Mouse (Mus musculus): ENCODE results near the gene Rnf225. TPM values are rescaled to one million over a fixed set of nuclear protein-coding genes. Genes with fewer than 3 reads are reported as not detected.
"Not testable (repeated sequence)": the region's sequence is repeated elsewhere in the genome, so short reads cannot be mapped to it uniquely, and the experiment has no call there.

Rnf225 gene
- polyA plus RNA-seq, 1 experiment, result 2.1 TPM

DNA sequence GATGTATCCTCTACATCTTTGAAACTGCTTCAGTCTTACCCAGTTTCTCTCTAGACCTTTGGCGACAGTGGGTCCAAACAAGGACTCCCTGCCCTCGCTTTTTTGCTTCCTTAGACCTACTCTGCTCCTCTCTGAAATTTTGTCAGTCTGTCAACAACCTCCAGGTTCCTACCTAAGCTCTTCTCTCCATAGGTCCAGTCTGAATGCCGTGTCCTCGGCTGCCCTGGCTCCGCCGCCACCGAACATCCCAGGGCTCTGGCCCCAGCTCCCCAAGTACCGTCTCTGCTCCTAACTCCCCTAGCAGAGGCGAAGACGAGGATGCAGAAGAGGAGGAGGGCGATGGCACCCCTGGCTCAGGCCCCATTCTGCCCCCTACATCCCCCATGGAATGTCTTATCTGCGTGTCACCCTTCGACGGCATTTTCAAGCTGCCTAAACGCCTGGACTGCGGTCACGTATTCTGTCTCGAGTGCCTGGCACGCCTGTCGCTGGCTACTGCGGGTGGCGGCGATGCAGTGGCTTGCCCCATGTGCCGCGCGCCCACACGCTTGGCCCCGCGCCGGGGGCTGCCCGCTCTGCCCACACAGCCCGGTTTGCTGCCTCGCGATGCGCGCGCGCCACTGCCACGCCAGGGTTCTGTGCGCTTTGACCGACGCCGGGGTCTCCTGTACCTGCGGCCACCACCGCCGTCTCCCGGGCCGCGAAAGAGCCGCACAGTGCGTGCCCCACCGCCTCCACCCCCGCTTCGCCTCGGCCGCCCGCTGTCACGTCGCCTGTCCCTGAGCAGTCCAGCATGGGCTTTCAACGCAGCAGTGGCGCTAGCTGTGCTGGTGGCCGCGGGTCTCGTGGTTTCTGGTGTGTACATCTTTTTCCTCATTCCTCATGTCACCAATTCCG is 725 bp downstream of the Rnf225 start:
- DNase-seq (ENCODE audit: low spot score), result peak; percentile 35

DNA sequence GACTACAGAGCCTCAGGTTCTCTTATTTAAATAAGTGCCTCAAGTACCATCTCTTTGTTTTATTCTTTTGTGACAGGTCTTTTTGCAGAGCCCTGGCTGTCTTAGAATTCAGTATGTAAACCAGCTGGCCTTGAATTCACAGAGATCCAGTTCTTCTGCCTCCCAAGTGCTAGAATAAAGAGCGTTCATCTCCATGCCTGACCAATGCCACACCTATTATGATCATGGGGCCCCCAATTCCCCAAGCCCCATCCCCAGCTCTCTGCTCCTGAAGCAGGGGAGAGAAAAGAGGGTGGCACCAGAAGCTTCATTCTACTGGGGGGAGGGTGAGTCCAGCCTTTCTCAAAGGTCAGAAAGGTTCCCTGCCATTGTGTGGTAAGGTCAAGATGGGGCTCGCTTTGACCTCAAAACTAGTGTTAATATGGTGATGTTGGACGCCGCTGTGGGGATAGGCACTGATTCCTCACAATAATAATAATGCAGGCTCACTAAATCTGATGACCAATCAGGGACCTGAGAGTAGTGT is 6.5 kb downstream of the Rnf225 start:
- DNase-seq (ENCODE audit: low spot score), result no peak

DNA sequence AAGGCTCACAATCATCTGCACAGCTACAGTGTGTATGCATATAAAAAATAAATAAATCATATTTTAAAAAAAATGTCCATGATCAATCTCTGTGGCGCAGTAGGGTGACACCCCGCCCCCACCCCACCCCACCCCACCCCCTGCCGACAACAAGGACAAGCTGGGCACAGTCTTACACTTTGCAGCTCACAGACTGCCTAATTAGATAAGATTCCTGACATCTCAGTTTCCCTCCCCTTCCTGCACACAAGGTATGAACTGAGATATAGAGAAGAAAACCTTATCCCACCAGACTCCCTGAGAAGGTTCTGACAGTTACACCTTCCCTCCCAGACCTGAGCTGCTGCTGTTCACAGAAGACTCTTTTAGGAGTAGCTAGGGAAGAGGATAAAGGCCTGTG is 7.6 kb downstream of the Rnf225 start:
- no peak for DNase-seq (ENCODE audit: low spot score)

DNA sequence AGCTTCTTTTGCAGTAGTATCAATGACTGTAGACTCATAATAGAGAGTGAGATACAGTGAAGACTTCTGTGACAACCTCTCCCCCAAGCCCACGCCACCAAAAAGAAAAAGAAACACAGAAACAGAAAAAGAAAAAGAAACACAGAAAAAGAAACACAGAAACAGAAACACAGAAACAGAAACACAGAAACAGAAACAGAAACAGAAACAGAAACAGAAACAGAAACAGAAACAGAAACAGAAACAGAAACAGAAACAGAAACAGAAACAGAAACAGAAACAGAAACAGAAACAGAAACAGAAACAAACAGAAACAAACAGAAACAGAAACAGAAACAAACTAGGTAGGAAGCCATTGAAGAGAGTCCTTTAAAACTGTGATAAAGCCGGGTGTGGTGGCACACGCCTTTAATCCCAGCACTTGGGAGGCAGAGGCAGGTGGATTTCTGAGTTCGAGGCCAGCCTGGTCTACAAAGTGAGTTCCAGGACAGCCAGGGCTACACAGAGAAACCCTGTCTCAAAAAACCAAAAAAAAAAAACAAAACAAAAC is 10.1 kb downstream of the Rnf225 start:
- DNase-seq (ENCODE audit: low spot score), result not testable (repeated sequence)

DNA sequence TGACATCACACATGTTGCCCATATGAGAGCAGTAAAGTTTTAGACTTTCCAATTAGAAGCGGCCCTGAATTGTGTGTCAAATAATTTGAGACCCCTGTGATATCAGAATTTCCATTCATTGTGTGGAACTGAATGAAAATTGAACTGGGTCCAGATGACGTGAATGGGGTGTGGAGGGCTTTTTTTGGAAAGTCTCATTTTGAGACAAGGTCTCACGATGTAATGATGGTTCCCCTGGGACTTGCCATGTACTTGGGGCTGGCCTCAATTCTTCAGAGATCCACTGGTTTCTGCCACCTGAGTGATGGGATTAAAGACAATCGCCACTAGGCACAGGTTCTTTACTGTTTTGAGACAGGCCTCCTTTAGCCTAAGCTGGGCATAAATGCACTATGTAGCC is 13.4 kb downstream of the Rnf225 start:
- DNase-seq (ENCODE audit: low spot score), result no peak

DNA sequence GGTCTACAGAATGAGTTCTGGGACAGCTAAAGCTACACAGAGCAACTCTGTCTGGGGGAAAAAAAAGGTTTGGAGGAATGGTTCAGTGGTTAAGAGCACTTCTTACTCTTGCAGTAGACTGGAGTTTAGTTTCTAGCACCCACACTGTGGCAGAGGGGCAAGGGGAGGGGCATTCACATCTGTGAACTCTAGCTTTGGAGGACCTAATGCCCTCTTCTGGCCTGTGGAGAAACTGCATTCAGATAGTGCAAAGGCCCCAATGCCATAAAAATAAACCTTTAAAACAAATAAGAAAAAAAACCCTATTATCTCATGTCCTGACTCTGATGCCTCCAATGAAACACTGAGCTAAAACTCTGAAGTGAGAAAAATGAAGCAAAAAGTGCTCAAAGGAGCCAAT is 16.3 kb downstream of the Rnf225 start:
- DNase-seq (ENCODE audit: low spot score), result no peak

DNA sequence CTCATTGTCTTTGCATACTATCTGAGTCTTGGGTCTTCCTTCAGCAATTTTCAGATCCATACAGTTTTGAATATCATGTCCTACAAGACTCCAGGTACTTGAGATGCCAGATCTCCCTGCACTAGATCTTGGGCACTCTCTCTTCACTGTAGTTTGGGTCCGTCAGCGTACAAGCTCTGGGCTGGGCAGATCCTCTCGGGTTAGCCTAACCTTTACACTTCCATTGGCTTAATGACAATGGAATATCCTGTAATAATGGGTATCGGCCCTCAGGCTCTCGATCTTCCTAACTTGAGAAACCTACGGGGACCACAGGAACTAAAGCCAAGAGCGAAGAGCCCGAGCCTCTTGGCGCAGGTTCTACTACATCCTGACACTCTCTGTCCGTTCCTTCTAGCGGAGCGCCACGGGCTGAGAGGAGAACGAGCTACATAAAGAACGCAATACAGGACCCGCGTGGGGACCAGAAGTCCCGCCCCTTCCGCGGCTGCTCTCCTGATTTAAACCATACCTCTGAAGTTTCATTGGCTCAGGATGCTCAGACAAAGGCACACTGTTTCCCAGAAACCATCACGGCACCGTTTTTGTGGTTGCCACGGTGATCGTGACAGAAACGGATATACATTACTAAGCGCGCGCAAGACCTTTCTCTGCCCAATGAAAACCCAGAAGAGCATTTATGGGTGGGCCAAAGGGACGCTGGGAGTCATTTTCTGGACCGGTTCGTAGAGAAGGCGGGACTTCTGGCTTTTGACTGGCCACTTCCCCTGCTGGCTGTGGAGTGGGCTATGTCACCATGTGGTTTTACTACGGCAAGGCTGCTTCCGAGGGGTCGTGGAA is 22.0 kb downstream of the Rnf225 start:
- peak; percentile 52 for DNase-seq (ENCODE audit: low spot score)

DNA sequence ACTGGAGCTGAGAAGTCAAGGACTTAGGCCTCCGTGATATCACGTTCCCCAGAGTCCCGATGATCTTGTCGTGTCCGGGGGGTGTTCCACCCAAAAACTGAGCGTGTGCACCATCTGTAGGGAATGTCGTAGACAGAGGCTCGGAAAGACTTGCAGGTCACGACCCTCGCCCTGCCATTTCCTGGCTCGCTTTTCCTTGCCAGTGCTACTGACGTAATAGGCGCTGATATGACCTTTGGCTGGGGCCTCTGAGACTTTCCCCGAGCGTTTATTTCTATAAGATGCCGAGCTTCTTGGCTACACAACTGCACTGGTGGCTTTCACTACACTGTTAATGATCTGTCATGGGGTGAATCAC is 22.6 kb downstream of the Rnf225 start:
- DNase-seq (ENCODE audit: low spot score), result no peak

DNA sequence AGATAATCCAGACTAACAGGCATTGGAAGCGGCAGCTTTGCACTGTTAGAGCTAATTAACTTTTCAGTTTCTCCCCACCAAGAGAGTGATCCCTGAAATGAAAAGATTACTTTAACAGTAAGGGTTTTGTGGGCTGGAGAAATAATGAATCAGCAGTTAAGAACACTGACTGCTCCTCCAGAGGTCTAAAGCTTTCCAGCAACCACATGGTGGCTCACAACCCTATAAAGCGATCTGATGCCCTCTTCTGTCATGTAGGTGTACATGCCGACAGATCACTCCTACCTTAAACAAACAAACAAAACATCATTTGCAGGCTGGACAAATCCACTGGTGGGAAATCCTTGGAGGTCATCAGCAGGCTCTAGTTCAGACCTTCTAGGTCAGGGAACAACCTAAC is 27.7 kb downstream of the Rnf225 start:
- no peak for DNase-seq (ENCODE audit: low spot score)

DNA sequence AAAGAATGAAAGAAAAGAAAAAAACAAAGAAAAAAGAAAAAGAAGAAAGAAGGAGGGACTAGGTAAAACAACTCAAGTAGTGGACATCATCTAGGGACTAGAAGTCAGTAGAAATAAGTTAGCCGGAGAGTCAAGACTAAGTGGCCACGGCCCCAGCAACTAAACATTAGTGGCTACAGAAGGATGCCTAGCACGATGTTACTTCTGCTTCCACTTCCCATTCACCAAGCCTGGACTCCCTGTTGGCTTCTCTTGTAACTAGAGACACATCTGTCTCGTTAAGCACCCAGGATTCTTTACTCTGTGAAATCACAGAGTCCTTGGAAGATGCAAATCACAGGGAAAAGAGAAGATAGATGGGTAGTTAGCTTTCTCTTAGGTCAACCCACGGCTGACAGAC is 30.3 kb downstream of the Rnf225 start:
- no peak for DNase-seq (ENCODE audit: low spot score)

DNA sequence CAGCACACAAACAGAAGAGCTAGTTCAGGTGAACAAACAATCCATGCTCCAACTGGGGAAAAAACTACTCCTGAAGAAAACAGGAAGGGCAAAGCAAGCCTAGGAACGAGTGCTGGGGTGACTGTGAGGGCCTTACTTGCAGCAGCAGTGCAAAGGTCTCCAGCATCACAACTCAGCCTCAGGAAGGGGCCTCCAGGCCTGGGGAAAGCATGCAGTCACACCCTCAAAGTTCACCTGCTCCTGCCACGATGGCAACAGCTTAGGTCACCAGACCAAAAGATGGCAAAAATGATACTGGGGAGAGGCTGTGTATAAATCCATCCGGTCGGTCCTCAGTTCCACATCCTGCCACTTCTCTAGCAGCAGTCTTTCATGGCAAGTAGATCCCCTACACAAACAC is 31.7 kb downstream of the Rnf225 start:
- no peak for DNase-seq (ENCODE audit: low spot score)

DNA sequence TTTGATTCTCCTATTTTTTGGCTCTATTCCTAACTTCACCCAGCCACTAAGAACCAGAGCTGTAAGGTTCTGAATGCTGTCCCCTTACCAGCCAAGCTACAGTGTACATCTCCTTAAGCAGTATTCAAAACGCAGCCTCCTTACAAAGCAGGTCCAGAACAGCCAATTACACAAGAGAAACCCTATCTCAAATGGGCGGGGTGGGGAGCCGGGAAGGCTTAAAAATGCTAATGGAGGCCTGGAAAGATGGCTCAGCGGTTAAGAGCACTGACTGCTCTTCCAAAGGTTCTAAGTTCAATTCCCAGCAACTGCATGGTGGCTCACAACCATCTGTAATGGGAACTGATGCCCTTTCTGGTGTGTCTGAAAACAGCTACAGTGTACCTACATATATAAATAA is 32.5 kb downstream of the Rnf225 start:
- no peak for DNase-seq (ENCODE audit: low spot score)

DNA sequence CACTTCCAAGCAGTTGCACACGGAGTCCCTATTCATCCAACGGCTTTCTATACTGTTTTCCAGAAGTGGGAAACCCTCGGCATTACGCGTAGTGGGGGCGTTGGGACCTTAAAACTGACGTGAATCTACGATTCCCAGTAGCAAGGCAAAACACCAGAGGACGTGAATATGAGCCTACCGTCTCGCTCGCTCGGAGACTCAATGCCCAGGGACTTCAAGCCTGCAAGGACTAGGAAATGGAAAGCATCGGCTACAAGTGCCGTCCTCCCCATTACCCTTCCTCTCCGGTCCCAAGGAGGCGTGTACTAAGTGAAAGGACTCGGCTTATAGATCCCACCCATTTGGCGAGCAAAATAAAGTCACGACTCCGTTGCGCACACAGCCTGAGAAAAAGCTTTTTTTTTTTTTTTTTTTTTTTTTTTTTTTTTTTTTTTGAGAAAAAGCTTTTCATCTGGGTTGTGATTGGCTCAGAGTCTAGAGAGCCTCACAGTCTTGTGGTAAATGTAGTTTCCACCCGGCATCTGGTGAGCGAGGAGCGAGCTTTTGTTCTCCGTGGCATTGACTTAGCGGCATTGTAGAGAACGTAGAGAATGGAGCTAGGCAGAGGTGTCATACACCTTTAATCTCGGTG is 34.4 kb downstream of the Rnf225 start:
- no peak for DNase-seq (ENCODE audit: low spot score)

DNA sequence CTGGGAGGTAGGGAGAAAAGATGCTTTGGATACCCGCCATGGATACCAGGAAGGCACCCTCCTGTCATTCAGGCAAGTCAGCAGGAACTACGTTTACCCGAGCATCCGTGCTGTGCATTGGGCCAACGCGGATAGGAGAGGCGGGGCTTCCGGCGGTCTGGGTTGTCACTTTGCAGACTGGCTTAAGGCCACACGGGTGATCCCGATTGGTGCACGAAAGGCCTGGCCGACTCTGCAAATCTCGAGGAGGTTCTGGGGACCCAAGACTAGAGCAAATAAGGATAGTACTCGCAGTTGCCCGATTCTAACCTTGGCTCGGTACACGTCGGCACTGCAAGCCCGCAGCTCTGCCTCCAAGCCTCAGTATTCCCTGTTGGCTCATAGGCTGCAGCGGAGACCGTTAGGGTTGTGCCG is 38.5 kb downstream of the Rnf225 start, which contains the start of gene Zfp324:
Gene Zfp324, plus strand, starts transcription at position 161 of the 414 bp plus-strand sequence.
- peak; percentile 75 for DNase-seq (ENCODE audit: low spot score)

DNA sequence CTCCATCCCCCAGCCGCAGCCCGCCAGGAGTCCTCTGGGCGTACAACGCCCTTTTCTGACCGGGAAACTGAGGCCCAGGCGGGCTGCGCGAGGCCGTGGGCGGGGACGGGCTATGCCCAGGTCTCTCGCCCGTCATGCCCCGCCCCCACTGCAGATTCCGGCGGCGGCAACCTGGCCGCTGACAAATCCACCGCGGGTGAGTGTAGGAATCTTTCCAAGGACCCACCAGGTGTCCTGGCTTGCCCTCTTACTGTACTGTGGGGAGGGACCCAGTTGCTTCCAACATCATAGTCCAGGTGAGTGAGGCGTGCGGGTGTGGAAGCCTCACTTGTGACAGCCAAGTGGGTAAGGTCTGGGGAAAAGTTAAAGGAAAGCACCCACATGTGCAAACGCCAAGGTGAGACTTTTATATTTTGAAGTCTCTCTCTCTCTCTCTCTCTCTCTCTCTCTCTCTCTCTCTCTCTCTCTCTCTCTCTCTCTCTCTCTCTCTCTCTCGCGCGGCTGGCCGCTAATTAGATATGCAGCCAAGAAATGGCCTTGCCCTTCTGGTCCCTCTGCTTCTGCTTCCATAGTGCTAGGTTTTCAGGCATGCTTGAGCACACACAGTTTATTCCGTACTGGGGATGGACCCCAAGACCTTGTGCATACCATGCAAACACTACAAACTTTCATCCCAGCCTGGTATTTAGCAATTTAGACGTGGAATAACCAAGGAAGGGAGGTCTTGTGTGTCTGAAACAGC is 39.1 kb downstream of the Rnf225 start:
- peak; percentile 58 for DNase-seq (ENCODE audit: low spot score)

DNA sequence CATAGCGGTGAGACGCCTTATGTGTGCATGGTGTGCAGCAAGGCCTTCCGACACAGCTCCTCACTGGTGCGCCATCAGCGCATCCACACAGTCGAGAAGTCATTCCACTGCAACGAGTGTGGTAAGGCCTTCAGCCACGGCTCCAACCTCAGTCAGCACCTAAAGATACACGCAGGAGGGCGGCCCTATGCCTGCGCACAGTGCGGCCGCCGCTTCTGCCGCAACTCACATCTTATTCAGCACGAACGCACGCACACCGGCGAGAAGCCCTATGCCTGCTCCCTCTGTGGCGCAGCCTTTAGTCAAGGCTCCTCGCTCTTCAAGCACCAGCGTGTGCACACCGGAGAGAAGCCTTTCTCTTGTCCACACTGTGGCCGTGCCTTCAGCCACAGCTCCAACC is 43.7 kb downstream of the Rnf225 start:
- DNase-seq (ENCODE audit: low spot score), result no peak

DNA sequence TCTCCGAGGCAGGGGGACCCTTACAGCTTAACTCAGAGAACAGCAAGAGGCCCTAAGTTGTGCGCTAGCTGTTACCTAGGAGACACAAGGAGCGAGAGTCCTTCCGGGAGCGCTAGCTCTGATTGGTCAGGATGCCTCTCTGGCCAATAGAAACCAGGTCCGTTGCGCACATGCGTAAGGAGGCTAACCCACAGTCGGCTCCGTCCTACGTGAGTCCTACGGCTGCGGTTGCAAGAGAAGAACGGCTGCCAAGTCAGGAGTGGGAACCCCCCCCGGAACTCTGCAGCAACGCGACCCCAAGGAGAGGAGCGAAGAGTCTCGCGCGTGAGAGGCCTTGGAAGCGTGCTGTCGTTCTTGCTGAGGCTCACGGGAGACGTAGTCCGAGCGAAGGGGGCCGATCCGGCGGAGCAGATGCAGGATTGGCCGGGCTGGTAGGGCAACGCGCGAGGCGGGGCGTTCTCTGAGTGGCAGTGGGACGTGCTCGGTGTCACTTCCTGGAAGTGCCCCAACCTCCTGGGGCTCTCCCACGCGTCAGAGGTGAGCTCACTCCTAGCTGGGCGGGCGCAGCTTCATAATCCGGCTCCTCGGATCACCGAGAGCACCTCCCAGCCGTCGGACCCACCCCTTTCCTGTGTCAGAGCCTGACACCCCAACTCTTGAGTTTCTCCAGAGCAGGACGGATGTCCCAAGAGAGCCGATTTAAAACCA is 50.6 kb downstream of the Rnf225 start, which contains the start of gene Zfp446:
Gene Zfp446, plus strand, starts transcription at position 167 of the 708 bp plus-strand sequence.
- DNase-seq (ENCODE audit: low spot score), result peak; percentile 95

DNA sequence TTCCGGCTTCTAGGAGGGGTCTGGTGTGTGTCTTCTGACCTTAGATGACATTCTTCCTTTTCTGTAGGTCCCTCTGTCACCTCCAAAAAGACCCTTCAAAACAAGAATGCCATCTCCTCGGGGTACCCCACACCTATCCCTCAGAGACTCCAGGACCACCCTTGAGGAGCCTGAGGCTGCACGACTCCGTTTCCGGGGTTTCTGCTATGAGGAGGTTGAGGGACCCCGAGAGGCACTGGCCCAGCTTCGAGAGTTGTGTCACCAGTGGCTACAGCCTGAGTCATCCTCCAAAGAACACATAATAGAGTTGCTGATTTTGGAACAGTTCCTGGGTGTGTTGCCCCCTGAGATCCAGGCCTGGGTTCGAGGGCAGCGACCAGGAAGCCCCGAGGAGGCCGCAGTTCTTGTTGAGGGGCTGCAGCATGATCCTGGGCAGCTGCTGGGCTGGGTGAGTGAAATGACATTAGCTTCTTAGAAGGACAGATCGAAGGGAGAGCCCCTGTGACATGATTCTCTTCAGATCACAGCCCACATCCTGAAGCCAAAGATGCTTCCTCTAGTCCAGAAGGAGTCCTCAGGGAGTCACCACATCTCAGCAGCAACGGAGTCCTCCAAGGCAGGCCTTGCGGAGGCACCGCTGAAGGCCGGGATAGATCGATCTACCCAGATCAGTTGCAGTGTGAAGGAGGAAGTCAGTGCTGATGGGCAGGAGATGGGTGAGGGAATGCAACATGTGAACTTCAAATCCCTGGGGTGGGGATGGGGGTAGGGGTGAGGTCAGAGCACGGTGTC is 51.9 kb downstream of the Rnf225 start:
- DNase-seq (ENCODE audit: low spot score), result no peak

DNA sequence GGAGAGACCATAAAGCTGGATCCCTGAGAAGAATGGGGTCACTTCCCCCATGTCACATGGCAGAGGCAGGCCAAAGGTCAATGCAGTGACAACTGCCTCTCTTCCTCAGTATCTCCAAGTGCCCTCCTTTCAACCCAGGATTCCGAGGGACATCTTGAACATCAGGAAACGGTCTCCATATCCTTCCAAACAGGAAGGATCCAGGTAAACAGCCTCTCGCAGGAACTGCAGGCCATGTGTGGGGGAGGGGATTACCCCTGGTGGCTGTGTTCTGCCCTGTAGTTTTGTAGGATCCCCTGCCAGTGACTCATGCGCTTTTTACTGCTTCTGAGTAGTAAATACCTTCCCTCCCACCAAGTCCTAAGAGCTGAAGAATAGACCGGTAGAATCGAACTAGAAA is 52.6 kb downstream of the Rnf225 start:
- no peak for DNase-seq (ENCODE audit: low spot score)

DNA sequence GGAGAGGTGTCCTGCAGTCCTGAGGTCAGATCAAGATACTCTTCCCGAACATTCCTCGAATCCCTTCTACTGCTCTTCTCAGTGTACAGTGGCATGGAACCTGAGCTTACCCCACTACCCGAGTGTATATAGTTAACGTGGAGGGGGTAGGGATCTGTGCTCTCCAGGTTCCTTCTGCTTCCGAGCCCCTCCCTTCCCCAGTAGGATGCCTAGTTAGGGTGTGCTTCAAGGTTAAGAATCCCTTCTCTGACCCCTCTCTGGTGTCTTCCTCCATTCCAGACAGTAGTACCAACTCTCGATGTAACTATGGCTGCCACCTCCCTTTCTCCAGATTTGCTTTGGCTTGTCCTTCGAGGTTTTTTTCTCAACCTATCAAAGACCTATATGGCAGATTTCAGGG is 53.1 kb downstream of the Rnf225 start:
- no peak for DNase-seq (ENCODE audit: low spot score)

Measured in urinary bladder, adult 2 months (tissue).